Mouse (Mus musculus): ENCODE measurements at regions not wholly inside any gene's neighbourhood (a gene's known extent, or its start where the extent isn't known, plus 50 kb on each side); places are given as distances from the start of the nearest gene placed in this dataset.

GRCm38 (mm10) chr10:120556116-120556515 is 79.8 kb upstream of the Hmga2 start:
- peak; percentile 50 for DNase-seq (ENCODE audit: low read depth, low spot score)

- DNase-seq (ENCODE audit: low read depth, low spot score), result no peak
These were observed 76.8 kb upstream of the Hmga2 start for GRCm38 (mm10) chr10:120553097-120553453.

- no peak for DNase-seq (ENCODE audit: low read depth, low spot score)
These were observed 76.2 kb upstream of the Hmga2 start for GRCm38 (mm10) chr10:120552341-120553096.

- no peak for DNase-seq (ENCODE audit: low read depth, low spot score)
These were observed 75.6 kb upstream of the Hmga2 start for GRCm38 (mm10) chr10:120551851-120552281.

- DNase-seq (ENCODE audit: low read depth, low spot score), result no peak
These were observed 70.9 kb upstream of the Hmga2 start for GRCm38 (mm10) chr10:120547164-120547563.

GRCm38 (mm10) chr10:120541618-120542017 is 65.3 kb upstream of the Hmga2 start:
- no peak for DNase-seq (ENCODE audit: low read depth, low spot score)

GRCm38 (mm10) chr10:120538561-120538960 is 62.3 kb upstream of the Hmga2 start:
- DNase-seq (ENCODE audit: low read depth, low spot score), result no peak

- no peak for DNase-seq (ENCODE audit: low read depth, low spot score)
These were observed 52.1 kb upstream of the Hmga2 start for GRCm38 (mm10) chr10:120528406-120528805.

- DNase-seq (ENCODE audit: low read depth, low spot score), result no peak
These were observed 51.7 kb upstream of the Hmga2 start for GRCm38 (mm10) chr10:120527951-120528350.

- no peak for DNase-seq (ENCODE audit: low read depth, low spot score)
These were observed 50.7 kb upstream of the Hmga2 start for GRCm38 (mm10) chr10:120526991-120527390.

All from CD4-positive helper T cell, adult 2 months (primary cell).